Mouse (Mus musculus): Measurements from ENCODE around the gene R3hdm1. TPM values are rescaled to one million over a fixed set of nuclear protein-coding genes. Genes with fewer than 3 reads are reported as not detected.

R3hdm1 gene
- polyA plus RNA-seq, 1 experiment = 29.5 TPM

- TF ChIP-seq CTCF (conservative IDR thresholded peaks at IDR 0.05; ENCODE audit: insufficient read depth, insufficient read length, low read depth, low read length) (no peak), POLR2A (IDR thresholded peaks at IDR 0.05; ENCODE audit: low read depth, low read length) (no peak)
- Histone ChIP-seq H3K36me3 (ENCODE audit: control insufficient read depth, insufficient read depth, low read length) (peaks cover 25% of the 10 kb centered on the region), H3K27ac (ENCODE audit: insufficient read depth, low read depth, low read length) (no peak overlapping the region), H3K4me1 (ENCODE audit: control insufficient read depth, insufficient read depth, low read length) (no peaks in the 10 kb centered on the region), H3K27me3 (replicated peaks; ENCODE audit: control insufficient read depth, insufficient read depth, low read length) (no peaks in the 10 kb centered on the region), H3K4me3 (ENCODE audit: insufficient read depth, low read depth, low read length) (no peak overlapping the region)
- DNase-seq = no peak
- WGBS = 93% methylated on average over 3 of the region's 3 CpGs
These were observed 167.6 kb downstream of the R3hdm1 start for GRCm38 (mm10) chr1:128270731-128271130.

- TF ChIP-seq POLR2A (IDR thresholded peaks at IDR 0.05; ENCODE audit: low read depth, low read length) = no peak
- TF ChIP-seq CTCF (conservative IDR thresholded peaks at IDR 0.05; ENCODE audit: insufficient read depth, insufficient read length, low read depth, low read length) = no peak
- Histone ChIP-seq H3K27me3 (replicated peaks; ENCODE audit: control insufficient read depth, insufficient read depth, low read length) (no peaks in the 10 kb centered on the region), H3K36me3 (ENCODE audit: control insufficient read depth, insufficient read depth, low read length) (peaks cover 20% of the 10 kb centered on the region), H3K4me3 (ENCODE audit: insufficient read depth, low read depth, low read length) (no peak overlapping the region), H3K27ac (ENCODE audit: insufficient read depth, low read depth, low read length) (no peak overlapping the region), H3K4me1 (ENCODE audit: control insufficient read depth, insufficient read depth, low read length) (no peaks in the 10 kb centered on the region)
- DNase-seq = no peak
- WGBS = 97% methylated on average over 1 of the region's 1 CpGs
These were observed 172.8 kb downstream of the R3hdm1 start for GRCm38 (mm10) chr1:128275908-128276307.

GRCm38 (mm10) chr1:128278563-128278962, 175.5 kb downstream of the R3hdm1 start:
- no peak for DNase-seq
- Histone ChIP-seq H3K4me3 (ENCODE audit: insufficient read depth, low read depth, low read length) (no peak overlapping the region), H3K27ac (ENCODE audit: insufficient read depth, low read depth, low read length) (no peak overlapping the region), H3K36me3 (ENCODE audit: control insufficient read depth, insufficient read depth, low read length) (peaks cover 18% of the 10 kb centered on the region), H3K4me1 (ENCODE audit: control insufficient read depth, insufficient read depth, low read length) (no peaks in the 10 kb centered on the region), H3K27me3 (replicated peaks; ENCODE audit: control insufficient read depth, insufficient read depth, low read length) (no peaks in the 10 kb centered on the region)
- TF ChIP-seq CTCF (conservative IDR thresholded peaks at IDR 0.05; ENCODE audit: insufficient read depth, insufficient read length, low read depth, low read length) (no peak), POLR2A (IDR thresholded peaks at IDR 0.05; ENCODE audit: low read depth, low read length) (no peak)
- 94% methylated on average over 3 of the region's 3 CpGs for WGBS

- Histone ChIP-seq H3K4me1 (ENCODE audit: control insufficient read depth, insufficient read depth, low read length) (no peaks in the 10 kb centered on the region), H3K27ac (ENCODE audit: insufficient read depth, low read depth, low read length) (no peak overlapping the region), H3K27me3 (replicated peaks; ENCODE audit: control insufficient read depth, insufficient read depth, low read length) (no peaks in the 10 kb centered on the region), H3K36me3 (ENCODE audit: control insufficient read depth, insufficient read depth, low read length) (peaks cover 7% of the 10 kb centered on the region), H3K4me3 (ENCODE audit: insufficient read depth, low read depth, low read length) (no peak overlapping the region)
- DNase-seq = no peak
- WGBS = 97% methylated on average over 3 of the region's 3 CpGs
- TF ChIP-seq POLR2A (IDR thresholded peaks at IDR 0.05; ENCODE audit: low read depth, low read length) (no peak), CTCF (conservative IDR thresholded peaks at IDR 0.05; ENCODE audit: insufficient read depth, insufficient read length, low read depth, low read length) (no peak)
These were observed 178.7 kb downstream of the R3hdm1 start for GRCm38 (mm10) chr1:128281753-128282152.

- DNase-seq = no peak
- 97% methylated on average over 3 of the region's 3 CpGs for WGBS
- H3K27me3 ChIP-seq (replicated peaks; ENCODE audit: control insufficient read depth, insufficient read depth, low read length) = no peaks in the 10 kb centered on the region
- no peak overlapping the region for H3K4me3 ChIP-seq (ENCODE audit: insufficient read depth, low read depth, low read length)
- TF ChIP-seq POLR2A (IDR thresholded peaks at IDR 0.05; ENCODE audit: low read depth, low read length) = no peak
- no peaks in the 10 kb centered on the region for H3K4me1 ChIP-seq (ENCODE audit: control insufficient read depth, insufficient read depth, low read length)
- peaks cover 6% of the 10 kb centered on the region for H3K36me3 ChIP-seq (ENCODE audit: control insufficient read depth, insufficient read depth, low read length)
- no peak overlapping the region for H3K27ac ChIP-seq (ENCODE audit: insufficient read depth, low read depth, low read length)
These were observed 179.8 kb downstream of the R3hdm1 start for GRCm38 (mm10) chr1:128282924-128283323.

GRCm38 (mm10) chr1:128284157-128284690, 181.1 kb downstream of the R3hdm1 start:
- no peaks in the 10 kb centered on the region for H3K27me3 ChIP-seq (replicated peaks; ENCODE audit: control insufficient read depth, insufficient read depth, low read length)
- 78% methylated on average over 8 of the region's 8 CpGs for WGBS
- no peak for TF ChIP-seq POLR2A (IDR thresholded peaks at IDR 0.05; ENCODE audit: low read depth, low read length)
- no peak for TF ChIP-seq CTCF (conservative IDR thresholded peaks at IDR 0.05; ENCODE audit: insufficient read depth, insufficient read length, low read depth, low read length)
- H3K4me1 ChIP-seq (ENCODE audit: control insufficient read depth, insufficient read depth, low read length) = no peaks in the 10 kb centered on the region
- H3K27ac ChIP-seq (ENCODE audit: insufficient read depth, low read depth, low read length) = no peak overlapping the region
- H3K4me3 ChIP-seq (ENCODE audit: insufficient read depth, low read depth, low read length) = no peak overlapping the region
- no peak for DNase-seq
- H3K36me3 ChIP-seq (ENCODE audit: control insufficient read depth, insufficient read depth, low read length) = peaks cover 4% of the 10 kb centered on the region

- DNase-seq = no peak
- no peak overlapping the region for H3K27ac ChIP-seq (ENCODE audit: insufficient read depth, low read depth, low read length)
- no peaks in the 10 kb centered on the region for H3K36me3 ChIP-seq (ENCODE audit: control insufficient read depth, insufficient read depth, low read length)
- no peaks in the 10 kb centered on the region for H3K4me1 ChIP-seq (ENCODE audit: control insufficient read depth, insufficient read depth, low read length)
- WGBS = 89% methylated on average over 9 of the region's 9 CpGs
- TF ChIP-seq POLR2A (IDR thresholded peaks at IDR 0.05; ENCODE audit: low read depth, low read length) (no peak), CTCF (conservative IDR thresholded peaks at IDR 0.05; ENCODE audit: insufficient read depth, insufficient read length, low read depth, low read length) (no peak)
- no peaks in the 10 kb centered on the region for H3K27me3 ChIP-seq (replicated peaks; ENCODE audit: control insufficient read depth, insufficient read depth, low read length)
- H3K4me3 ChIP-seq (ENCODE audit: insufficient read depth, low read depth, low read length) = no peak overlapping the region
These were observed 182.0 kb downstream of the R3hdm1 start for GRCm38 (mm10) chr1:128285136-128285535.

Other genes starting within 250 kb of the R3hdm1 start
- gene Map3k19, start 248.3 kb upstream of the R3hdm1 start, polyA plus RNA-seq (2012; rRNA removed) = 0.05 TPM in 1 of 2 replicates, not detected in the other
- 16.2 and 16.4 TPM in 2 replicates for gene Rab3gap1, start 234.5 kb upstream of the R3hdm1 start, polyA plus RNA-seq (2012; rRNA removed)
- gene Zranb3, start 254 bp upstream of the R3hdm1 start, polyA plus RNA-seq (2012; rRNA removed) = 1.2 and 1.3 TPM in 2 replicates
- 19.1 and 21.0 TPM in 2 replicates for gene Ubxn4, start 140.7 kb downstream of the R3hdm1 start, polyA plus RNA-seq (2012; rRNA removed)
- gene Lct, start 225.0 kb downstream of the R3hdm1 start, polyA plus RNA-seq (2012; rRNA removed) = 0.03 and 0.05 TPM in 2 replicates

Data from kidney, adult 2 months (tissue).